Mouse (Mus musculus) heart, embryonic 15.5 days (tissue): ENCODE data around the gene Ext2. TPM values are rescaled to one million over a fixed set of nuclear protein-coding genes. Genes with fewer than 3 reads are reported as not detected.
A peak's percentile ranks its signal among the peaks of the same experiment; 100 is the strongest.

Source experiments
- ATAC-seq: fragments of 200-750 bp; cut with Nextera tagmentation; replicated peaks from 2 replicates; pipeline ENCODE4 v1.8.0; 2017; ENCODE audit warnings: low read depth, moderate TSS enrichment; ENCODE audit not compliant: insufficient number of reproducible peaks, insufficient read depth, low FRiP score
- H3K27ac ChIP-seq: fragments of 300-500 bp; sonication (generic); 2 replicates; pipeline ENCODE4 v1.5.1; 2015; ENCODE audit warnings: mild to moderate bottlenecking, inconsistent platforms
- H3K27me3 ChIP-seq: fragments of 300-500 bp; sonication (generic); 2 replicates; pipeline ENCODE4 v1.6.1; 2015; ENCODE audit warnings: inconsistent platforms
- H3K36me3 ChIP-seq: fragments of 300-500 bp; sonication (generic); 2 replicates; pipeline ENCODE4 v1.6.1; 2015; ENCODE audit warnings: mild to moderate bottlenecking, inconsistent platforms
- H3K4me1 ChIP-seq: fragments of 300-500 bp; sonication (generic); replicated peaks from 2 replicates; pipeline ENCODE4 v1.6.1; 2015; ENCODE audit warnings: inconsistent platforms
- H3K4me2 ChIP-seq: fragments of 300-500 bp; sonication (generic); 2 replicates; pipeline ENCODE4 v1.6.1; 2015; ENCODE audit warnings: inconsistent platforms, mild to moderate bottlenecking, moderate library complexity
- H3K4me3 ChIP-seq: fragments of 300-500 bp; sonication (generic); 2 replicates; pipeline ENCODE4 v1.5.1; 2015; ENCODE audit warnings: mild to moderate bottlenecking, inconsistent platforms
- H3K9ac ChIP-seq: fragments of 300-500 bp; sonication (generic); 2 replicates; pipeline ENCODE4 v1.6.1; 2015; ENCODE audit warnings: mild to moderate bottlenecking, inconsistent platforms
- H3K9me3 ChIP-seq: fragments of 300-500 bp; sonication (generic); replicated peaks from 2 replicates; pipeline ENCODE4 v1.6.1; 2016; ENCODE audit warnings: inconsistent platforms
- WGBS: fragments of 180-500 bp; shearing (Covaris S2); methylation state at CpG from one replicate; pipeline ENCODE4 v1.1.7; 2015; ENCODE audit warnings: mixed read lengths; 5-methylcytosine and 5-hydroxymethylcytosine counted together
- polyA plus RNA-seq: library from polyadenylated mRNA; unstranded; fragments of >200 nt; fragmentation: Nextera tagmentation; extraction: Ambion mirVana; gene quantifications from 2 replicates; pipeline ENCODE4 v1.2.1, GENCODE M21; 2015

Ext2 gene
- polyA plus RNA-seq, 1 experiment from 2014 or later = 57.6 TPM

DNA sequence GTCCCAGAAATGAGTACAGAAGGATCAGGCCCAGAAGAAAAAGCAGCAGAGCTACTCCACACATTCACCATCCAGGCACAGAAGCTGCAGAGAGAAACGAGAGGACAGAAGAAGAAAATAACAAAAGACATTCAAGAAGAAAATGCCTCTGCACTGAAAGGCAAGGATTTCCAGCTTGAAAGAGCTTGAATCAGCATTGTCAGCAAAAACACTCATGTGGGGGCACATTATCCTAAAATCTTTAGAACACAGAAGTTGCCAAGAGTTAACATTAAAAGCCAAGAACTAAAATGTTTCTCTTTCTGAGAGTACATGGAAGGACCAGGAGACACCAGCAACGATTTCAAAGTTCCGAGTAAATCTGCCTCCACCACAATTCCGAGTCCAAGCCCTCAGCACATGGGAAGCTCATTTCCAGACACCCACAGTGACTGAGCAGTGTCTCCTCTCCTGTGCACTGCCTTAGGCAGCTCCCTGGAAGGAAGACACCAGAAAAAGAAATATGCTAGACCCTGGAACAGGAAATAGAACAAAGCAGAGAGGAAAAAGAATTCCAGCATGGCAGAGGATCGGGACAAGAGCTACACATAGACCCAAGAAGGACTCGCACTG is 69.1 kb downstream of the Ext2 start:
- 79% methylated on average over 6 of the region's 6 CpGs for WGBS
- Histone ChIP-seq H3K27me3 (no peaks in the 10 kb centered on the region), H3K9me3 (no peaks in the 10 kb centered on the region), H3K27ac (no peak overlapping the region), H3K4me3 (no peak overlapping the region), H3K4me1 (peaks cover 17% of the 10 kb centered on the region), H3K36me3 (no peaks in the 10 kb centered on the region), H3K4me2 (no peak overlapping the region), H3K9ac (no peak overlapping the region)
- no peak for ATAC-seq

DNA sequence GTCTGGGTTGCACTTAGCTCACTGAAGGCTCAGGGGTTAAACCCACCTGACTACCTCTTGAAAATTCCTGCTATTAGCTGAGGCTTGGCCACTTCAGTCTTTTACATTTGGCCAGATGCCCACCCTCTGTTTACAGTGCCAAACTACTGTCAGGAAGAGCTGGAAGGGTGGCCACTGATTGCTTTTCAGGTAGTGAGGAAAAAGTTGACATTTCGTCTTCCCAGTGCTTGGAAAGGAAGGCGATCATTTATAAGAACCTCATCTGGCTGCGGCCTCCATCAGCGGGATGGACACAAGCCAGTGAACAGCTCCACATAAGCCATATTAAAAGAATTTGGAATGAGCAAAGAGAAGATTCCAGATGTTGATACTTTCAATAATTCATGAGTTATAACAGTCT is 72.7 kb downstream of the Ext2 start:
- 67% methylated on average over 4 of the region's 4 CpGs for WGBS
- no peaks in the 10 kb centered on the region for H3K9me3 ChIP-seq
- H3K4me1 ChIP-seq = peaks cover 11% of the 10 kb centered on the region; the same call in 1 of the 2 replicates
- no peak overlapping the region for H3K4me3 ChIP-seq
- no peaks in the 10 kb centered on the region for H3K36me3 ChIP-seq
- H3K27ac ChIP-seq = no peak overlapping the region
- no peak for ATAC-seq
- no peak overlapping the region for H3K9ac ChIP-seq
- H3K4me2 ChIP-seq = no peak overlapping the region
- H3K27me3 ChIP-seq = no peaks in the 10 kb centered on the region

DNA sequence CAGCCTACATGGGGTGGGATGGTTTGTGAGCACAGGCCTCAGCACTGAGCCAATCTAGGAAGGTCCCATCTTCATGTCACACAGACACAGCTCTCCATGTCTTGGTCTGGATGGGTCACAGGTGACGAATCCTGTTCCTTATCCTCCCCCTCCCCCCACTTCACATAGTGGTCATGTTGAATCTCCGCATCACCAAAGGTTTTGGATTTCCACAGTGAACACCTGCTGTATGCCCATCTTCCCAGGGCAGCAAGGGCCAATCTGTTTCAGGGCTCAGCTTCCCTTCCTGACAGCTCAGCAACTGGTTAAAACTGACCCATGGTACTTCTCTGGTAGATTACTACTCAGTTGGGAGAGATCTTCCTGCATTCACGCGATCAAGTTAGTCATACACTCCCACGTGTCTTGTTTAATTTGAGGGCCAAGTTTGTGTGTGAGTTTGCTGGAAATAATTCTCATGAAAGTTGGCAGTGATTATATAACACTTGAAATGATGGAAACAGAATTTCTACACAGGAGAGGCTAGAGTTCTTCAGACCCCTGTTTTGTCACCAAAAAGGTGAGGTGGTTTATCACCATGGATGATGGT is 74.7 kb downstream of the Ext2 start:
- Histone ChIP-seq H3K9me3 (no peaks in the 10 kb centered on the region), H3K27me3 (no peaks in the 10 kb centered on the region), H3K4me1 (peaks cover 6% of the 10 kb centered on the region; the same call in 1 of the 2 replicates), H3K9ac (no peak overlapping the region), H3K4me2 (no peak overlapping the region), H3K27ac (no peak overlapping the region), H3K4me3 (no peak overlapping the region), H3K36me3 (no peaks in the 10 kb centered on the region)
- no peak for ATAC-seq
- WGBS = 83% methylated on average over 5 of the region's 5 CpGs

DNA sequence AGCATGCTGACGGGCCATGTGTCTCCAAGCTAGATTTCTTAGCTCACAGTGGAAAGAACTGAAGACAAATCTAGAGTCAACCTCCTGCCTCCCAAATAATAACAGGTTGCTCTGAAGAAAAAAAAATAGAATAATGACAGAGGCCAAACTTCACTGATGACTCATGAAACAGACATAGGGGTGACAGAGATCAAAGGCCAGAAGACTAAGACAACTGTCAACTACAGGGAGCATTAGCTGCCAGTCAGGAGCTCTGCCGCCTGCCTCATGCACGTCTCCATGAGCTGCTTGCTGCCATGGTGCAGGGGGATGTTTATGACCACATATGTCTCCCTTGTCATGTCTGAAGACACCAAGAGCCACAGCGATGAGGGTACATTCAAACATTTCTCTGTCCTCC is 75.7 kb downstream of the Ext2 start:
- H3K4me2 ChIP-seq = no peak overlapping the region
- no peak overlapping the region for H3K4me3 ChIP-seq
- 85% methylated on average over 4 of the region's 4 CpGs for WGBS
- no peak overlapping the region for H3K27ac ChIP-seq
- H3K36me3 ChIP-seq = no peaks in the 10 kb centered on the region
- no peaks in the 10 kb centered on the region for H3K9me3 ChIP-seq
- no peak for ATAC-seq
- peaks cover 6% of the 10 kb centered on the region; the same call in 1 of the 2 replicates for H3K4me1 ChIP-seq
- H3K9ac ChIP-seq = no peak overlapping the region
- H3K27me3 ChIP-seq = no peaks in the 10 kb centered on the region

DNA sequence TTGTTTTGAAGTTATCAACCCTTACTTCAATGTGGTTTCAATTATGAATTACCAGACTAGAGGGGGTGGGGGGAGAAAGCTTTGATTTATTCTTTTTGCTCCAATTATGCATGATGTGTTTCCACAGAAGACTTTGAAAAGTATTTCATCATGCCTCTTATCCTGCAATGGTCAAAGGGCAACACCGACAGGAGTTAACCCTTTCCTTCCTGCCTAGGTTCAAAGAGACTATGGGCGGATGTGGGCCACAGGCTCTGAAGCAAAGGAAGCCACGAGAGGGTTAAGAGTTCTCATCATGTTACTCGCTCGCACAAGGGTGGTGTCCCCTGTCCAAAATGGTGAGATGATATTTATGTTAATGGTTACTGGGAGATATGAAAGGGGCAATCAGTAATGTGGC is 76.2 kb downstream of the Ext2 start:
- WGBS = 66% methylated on average over 5 of the region's 5 CpGs
- no peaks in the 10 kb centered on the region for H3K36me3 ChIP-seq
- peaks cover 7% of the 10 kb centered on the region; the same call in 1 of the 2 replicates for H3K4me1 ChIP-seq
- H3K27ac ChIP-seq = no peak overlapping the region
- H3K9me3 ChIP-seq = no peaks in the 10 kb centered on the region
- no peak for ATAC-seq
- H3K27me3 ChIP-seq = no peaks in the 10 kb centered on the region
- H3K4me3 ChIP-seq = no peak overlapping the region
- H3K4me2 ChIP-seq = no peak overlapping the region
- H3K9ac ChIP-seq = no peak overlapping the region

DNA sequence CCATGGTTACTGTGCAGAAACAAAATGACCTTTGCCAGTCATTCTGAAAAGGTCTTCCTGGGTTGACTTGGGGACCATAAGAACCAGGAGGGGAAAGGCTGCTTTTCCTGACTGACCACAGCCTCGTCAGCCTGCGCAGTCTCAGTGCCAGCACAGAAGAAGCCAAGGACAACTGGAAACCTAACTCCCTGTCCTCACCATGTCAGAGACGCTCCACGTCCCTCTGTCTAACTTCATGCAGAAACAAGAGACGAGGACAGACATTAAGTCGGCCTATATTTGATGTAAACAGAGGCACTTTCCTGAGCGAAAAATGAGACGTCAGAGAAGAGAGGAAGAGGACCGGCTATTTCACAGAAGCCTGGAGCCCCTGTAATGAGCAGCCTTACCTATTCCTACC is 76.6 kb downstream of the Ext2 start:
- H3K4me1 ChIP-seq = peaks cover 8% of the 10 kb centered on the region; the same call in 1 of the 2 replicates
- no peaks in the 10 kb centered on the region for H3K36me3 ChIP-seq
- no peaks in the 10 kb centered on the region for H3K27me3 ChIP-seq
- 64% methylated on average over 9 of the region's 9 CpGs for WGBS
- no peaks in the 10 kb centered on the region for H3K9me3 ChIP-seq
- ATAC-seq = no peak
- no peak overlapping the region for H3K9ac ChIP-seq
- H3K27ac ChIP-seq = no peak overlapping the region
- no peak overlapping the region for H3K4me2 ChIP-seq
- H3K4me3 ChIP-seq = no peak overlapping the region

DNA sequence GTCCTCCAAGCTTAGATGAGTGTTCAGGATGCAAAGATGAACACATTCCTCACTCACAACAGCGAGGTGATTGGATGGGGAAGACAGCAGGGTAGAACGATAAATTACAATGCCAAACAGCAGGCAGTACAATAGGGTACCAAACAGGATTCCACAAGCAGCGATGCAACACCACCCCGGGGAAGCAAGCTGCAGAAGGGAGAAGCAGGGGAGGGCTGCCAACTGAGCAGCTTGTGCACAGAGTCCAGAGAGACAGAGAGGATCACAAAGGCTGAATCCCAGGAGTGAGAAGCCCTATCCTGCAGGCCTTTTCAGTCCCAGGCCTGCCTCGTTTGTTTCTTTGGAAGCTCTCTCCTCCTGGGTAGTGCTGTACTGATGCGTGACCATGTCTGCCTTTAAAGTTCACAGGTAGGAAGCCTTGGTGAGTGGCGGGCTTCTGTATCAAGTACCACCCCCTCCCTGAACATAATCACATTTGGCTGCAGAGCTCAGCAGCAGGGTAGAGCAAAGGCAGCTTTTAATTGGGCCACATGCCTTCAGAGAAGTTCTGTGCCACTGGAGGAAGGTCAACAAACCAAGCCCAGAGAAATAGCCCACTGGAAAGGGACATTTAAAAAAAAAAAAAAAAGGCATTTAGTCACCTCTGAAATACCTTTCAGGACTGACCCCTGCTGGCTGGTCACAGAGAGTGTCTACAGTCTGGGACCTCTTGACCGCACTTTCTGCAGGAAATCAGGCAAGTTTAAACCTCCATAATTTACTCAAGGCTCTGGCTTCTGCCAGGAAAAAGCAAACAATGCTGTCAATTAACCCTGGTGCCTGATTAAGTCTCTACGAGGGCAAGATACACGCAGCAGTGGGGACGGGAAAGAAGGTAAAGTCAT is 77.8 kb downstream of the Ext2 start:
- Histone ChIP-seq H3K9me3 (no peaks in the 10 kb centered on the region), H3K4me2 (no peak overlapping the region), H3K27ac (no peak overlapping the region), H3K4me1 (peaks cover 5% of the 10 kb centered on the region; the same call in 1 of the 2 replicates), H3K9ac (no peak overlapping the region), H3K27me3 (no peaks in the 10 kb centered on the region), H3K4me3 (no peak overlapping the region), H3K36me3 (no peaks in the 10 kb centered on the region)
- no peak for ATAC-seq
- WGBS = 50% methylated on average over 11 of the region's 11 CpGs

DNA sequence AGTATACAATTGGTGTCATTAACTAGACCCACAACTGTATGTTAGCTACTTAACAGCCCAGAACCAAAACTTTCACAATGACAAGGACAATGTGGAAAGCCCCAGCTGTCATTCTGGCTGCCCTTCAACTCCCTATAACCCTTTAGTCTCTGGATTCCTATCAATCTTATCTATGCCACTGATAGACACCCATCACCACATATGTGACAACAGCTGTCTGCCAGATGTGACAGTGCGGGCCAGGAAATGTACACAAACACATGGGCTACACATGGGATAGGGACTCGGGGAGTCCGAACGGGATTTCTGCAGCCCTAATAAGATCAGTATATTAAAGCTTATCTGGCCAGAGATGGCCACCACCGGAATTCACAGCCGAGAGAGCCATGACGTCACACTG is 80.7 kb downstream of the Ext2 start:
- Histone ChIP-seq H3K4me1 (0 out of 2 replicates have a peak, but pooled peaks cover 5% of the 10 kb centered on the region), H3K4me2 (no peak overlapping the region), H3K4me3 (no peak overlapping the region), H3K27me3 (no peaks in the 10 kb centered on the region), H3K27ac (no peak overlapping the region), H3K36me3 (0 out of 2 replicates have a peak, but pooled peaks cover 3% of the 10 kb centered on the region), H3K9me3 (no peaks in the 10 kb centered on the region), H3K9ac (no peak overlapping the region)
- WGBS = 51% methylated on average over 7 of the region's 7 CpGs
- ATAC-seq = no peak

DNA sequence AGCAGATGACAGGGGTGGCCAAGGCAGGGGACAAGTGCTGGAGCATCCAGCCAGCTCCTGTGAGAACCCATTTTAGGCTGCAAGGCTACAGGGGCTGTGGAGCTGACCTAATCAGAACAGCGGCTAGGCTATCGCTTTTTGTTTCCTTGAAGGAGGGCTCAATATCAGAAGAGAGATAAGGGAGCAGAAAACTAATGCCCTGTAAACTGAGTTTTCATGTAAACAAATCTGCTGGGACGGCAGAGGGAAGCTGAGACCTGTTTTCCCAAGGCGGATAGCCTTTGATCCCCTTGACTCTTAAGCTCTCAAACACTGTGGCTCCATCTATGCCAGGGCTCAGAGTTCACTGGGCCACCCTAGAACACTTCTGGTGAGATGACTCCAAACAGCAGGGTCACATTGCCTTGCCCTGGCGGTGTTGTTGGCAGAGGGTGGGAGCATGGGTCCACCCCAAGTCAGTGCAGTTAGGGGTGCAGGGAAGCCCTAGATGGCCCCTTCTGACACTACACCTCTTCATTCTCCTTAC is 83.3 kb downstream of the Ext2 start:
- WGBS = 46% methylated on average over 5 of the region's 5 CpGs
- Histone ChIP-seq H3K27me3 (no peaks in the 10 kb centered on the region), H3K9ac (no peak overlapping the region), H3K27ac (no peak overlapping the region), H3K4me1 (0 out of 2 replicates have a peak, but pooled peaks cover 2% of the 10 kb centered on the region), H3K4me3 (no peak overlapping the region), H3K9me3 (no peaks in the 10 kb centered on the region), H3K36me3 (0 out of 2 replicates have a peak, but pooled peaks cover 3% of the 10 kb centered on the region), H3K4me2 (no peak overlapping the region)
- 0 out of 2 replicates have a peak, but pooled peaks have one; percentile 5 for ATAC-seq

DNA sequence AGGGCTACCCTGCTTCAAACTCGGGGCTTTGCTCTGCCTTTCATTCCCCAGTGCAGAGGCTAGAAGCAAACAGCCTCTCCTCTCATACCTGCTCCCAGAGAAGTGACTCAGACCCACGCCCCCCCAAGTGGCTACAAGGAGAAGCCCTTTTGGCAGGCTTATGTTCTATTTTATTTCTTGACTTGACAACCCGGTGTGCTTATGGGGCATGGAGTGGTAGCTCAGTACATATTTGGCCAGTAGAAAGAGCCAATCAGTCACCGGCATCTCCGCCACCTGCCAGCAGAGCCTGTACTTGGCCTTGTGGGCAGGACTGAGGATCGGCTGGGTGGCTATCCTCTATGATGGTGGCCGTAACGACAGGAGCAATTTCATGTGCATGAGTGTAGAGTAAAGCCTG is 85.2 kb downstream of the Ext2 start:
- Histone ChIP-seq H3K36me3 (0 out of 2 replicates have a peak, but pooled peaks cover 3% of the 10 kb centered on the region), H3K27me3 (no peaks in the 10 kb centered on the region), H3K9ac (no peak overlapping the region), H3K9me3 (no peaks in the 10 kb centered on the region), H3K4me2 (no peak overlapping the region), H3K27ac (no peak overlapping the region), H3K4me1 (0 out of 2 replicates have a peak, but pooled peaks cover 7% of the 10 kb centered on the region), H3K4me3 (no peak overlapping the region)
- WGBS = 86% methylated on average over 8 of the region's 8 CpGs
- ATAC-seq = no peak

DNA sequence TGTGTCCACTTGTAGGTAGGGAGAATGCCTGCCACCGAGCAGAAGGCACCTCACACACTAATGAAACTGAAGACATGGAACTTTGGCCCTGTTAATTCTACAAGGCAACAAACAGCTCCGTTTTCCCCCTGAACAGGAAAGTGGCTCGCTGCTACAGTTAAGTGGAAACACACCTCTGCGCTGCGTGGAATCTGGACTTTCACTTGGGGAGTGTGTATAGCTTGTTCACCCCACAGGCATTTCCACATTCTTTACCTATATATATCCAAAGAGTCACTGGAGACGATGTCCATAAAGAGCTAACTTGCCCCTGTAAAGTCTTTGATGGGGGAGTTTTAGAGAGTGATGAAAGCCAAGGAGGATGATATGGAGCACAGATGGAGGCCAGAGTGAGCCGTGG is 89.7 kb downstream of the Ext2 start:
- 0 out of 2 replicates have a peak, but pooled peaks cover 5% of the 10 kb centered on the region for H3K36me3 ChIP-seq
- H3K4me2 ChIP-seq = no peak overlapping the region
- no peak overlapping the region for H3K4me3 ChIP-seq
- no peak overlapping the region for H3K27ac ChIP-seq
- no peak for ATAC-seq
- H3K4me1 ChIP-seq = 0 out of 2 replicates have a peak, but pooled peaks cover 8% of the 10 kb centered on the region
- H3K9me3 ChIP-seq = no peaks in the 10 kb centered on the region
- H3K9ac ChIP-seq = no peak overlapping the region
- 43% methylated on average over 7 of the region's 7 CpGs for WGBS
- H3K27me3 ChIP-seq = no peaks in the 10 kb centered on the region
